Mouse (Mus musculus): ENCODE measurements around the gene Rin3. TPM values are rescaled to one million over a fixed set of nuclear protein-coding genes. Genes with fewer than 3 reads are reported as not detected.

Gene Rin3
- polyA plus RNA-seq, 1 experiment from 2014 or later: 9.9 TPM

DNA sequence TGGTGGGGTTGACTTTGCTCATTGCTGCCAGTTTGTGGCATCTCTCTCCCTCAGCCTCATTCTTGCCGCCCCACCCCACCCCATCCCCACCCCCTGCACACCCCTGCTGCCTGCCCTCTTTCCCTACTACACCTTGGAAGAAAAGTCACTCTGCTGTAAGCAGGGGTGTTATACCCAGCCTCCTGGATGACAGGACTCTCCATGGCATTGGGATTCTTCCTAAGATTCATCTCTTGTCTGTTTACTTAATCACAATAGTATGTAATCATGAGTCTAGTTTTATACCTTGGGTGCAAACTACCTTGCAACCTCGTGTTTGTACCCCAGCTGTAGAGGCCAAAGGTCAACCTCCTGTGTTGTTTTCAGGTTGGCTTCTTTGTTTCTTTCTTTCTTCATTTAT, 37.5 kb downstream of the Rin3 start:
- Histone ChIP-seq H3K27me3 (replicated peaks) (no peaks in the 10 kb centered on the region), H3K4me1 (replicated peaks) (peaks cover 36% of the 10 kb centered on the region), H3K4me3 (no peak overlapping the region), H3K4me2 (no peak overlapping the region), H3K36me3 (peaks cover 4% of the 10 kb centered on the region), H3K9ac (no peak overlapping the region), H3K27ac (ENCODE audit: poor library complexity, severe bottlenecking) (peak overlapping the region; percentile 57; the same call in 1 of the 2 replicates), H3K9me3 (replicated peaks) (no peaks in the 10 kb centered on the region)
- 49% methylated on average over 2 of the region's 2 CpGs for WGBS
- ATAC-seq (ENCODE audit: insufficient number of reproducible peaks, low FRiP score): no peak

DNA sequence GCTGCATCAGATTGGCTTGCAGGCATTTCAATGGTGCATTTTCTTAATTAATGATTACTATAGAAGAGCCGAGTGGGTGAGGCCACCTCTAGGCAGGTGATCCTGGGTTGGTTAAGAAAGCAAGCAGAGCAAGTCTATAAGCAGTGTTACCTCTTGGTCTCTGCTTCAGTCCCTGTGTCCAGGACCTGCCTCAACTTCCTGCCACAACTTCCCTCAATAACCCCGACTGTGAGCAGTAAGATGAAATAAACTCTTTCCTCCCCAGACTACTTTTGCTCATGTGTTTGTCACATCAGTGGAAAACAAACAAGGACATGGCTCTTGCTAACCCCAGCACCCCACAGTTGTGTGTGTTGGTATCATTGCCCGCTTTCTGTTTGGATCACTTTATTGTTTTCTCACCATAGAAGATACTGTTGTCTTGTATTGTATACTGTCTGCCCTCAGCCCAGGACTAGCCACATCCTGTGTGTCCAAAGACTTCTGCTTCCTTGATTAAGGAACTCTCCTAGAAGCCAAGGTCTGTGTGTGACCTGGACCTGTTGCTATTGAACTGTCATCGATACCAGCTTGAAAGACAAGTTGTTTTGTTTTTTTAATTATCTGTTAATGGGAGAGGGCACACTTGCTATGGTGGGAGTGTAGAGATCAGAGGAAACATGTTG, 38.3 kb downstream of the Rin3 start:
- no peak overlapping the region for H3K27ac ChIP-seq (ENCODE audit: poor library complexity, severe bottlenecking)
- H3K4me1 ChIP-seq (replicated peaks): peaks cover 36% of the 10 kb centered on the region
- H3K4me3 ChIP-seq: no peak overlapping the region
- 74% methylated on average over 4 of the region's 4 CpGs for WGBS
- no peaks in the 10 kb centered on the region for H3K9me3 ChIP-seq (replicated peaks)
- no peak overlapping the region for H3K9ac ChIP-seq
- H3K27me3 ChIP-seq (replicated peaks): no peaks in the 10 kb centered on the region
- H3K36me3 ChIP-seq: peaks cover 8% of the 10 kb centered on the region; the same call in 1 of the 2 replicates
- ATAC-seq (ENCODE audit: insufficient number of reproducible peaks, low FRiP score): no peak
- no peak overlapping the region for H3K4me2 ChIP-seq

DNA sequence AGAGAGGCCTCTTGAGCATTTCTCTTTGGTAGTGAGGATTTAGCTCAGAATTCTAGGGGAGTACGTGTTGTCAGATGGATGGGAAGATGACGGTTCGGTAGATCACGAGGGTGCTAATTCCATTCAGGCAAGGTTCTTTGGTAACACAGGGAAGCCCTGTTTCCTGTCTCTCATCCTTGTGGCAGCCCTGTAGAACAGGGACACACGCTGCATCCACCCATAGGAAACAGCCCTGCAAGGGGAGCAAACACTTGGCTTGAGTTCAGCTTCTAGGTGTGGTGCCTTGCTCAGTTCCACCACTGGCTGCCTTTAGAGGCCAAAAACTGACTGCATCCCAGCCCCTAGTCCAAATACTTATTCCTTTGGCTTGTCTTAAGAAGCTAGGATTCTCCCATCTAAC, 39.0 kb downstream of the Rin3 start:
- Histone ChIP-seq H3K36me3 (peaks cover 14% of the 10 kb centered on the region; the same call in 1 of the 2 replicates), H3K9ac (no peak overlapping the region), H3K27me3 (replicated peaks) (no peaks in the 10 kb centered on the region), H3K27ac (ENCODE audit: poor library complexity, severe bottlenecking) (no peak overlapping the region), H3K4me2 (no peak overlapping the region), H3K4me3 (no peak overlapping the region), H3K4me1 (replicated peaks) (peaks cover 36% of the 10 kb centered on the region), H3K9me3 (replicated peaks) (no peaks in the 10 kb centered on the region)
- ATAC-seq (ENCODE audit: insufficient number of reproducible peaks, low FRiP score): no peak
- WGBS: 67% methylated on average over 5 of the region's 5 CpGs

DNA sequence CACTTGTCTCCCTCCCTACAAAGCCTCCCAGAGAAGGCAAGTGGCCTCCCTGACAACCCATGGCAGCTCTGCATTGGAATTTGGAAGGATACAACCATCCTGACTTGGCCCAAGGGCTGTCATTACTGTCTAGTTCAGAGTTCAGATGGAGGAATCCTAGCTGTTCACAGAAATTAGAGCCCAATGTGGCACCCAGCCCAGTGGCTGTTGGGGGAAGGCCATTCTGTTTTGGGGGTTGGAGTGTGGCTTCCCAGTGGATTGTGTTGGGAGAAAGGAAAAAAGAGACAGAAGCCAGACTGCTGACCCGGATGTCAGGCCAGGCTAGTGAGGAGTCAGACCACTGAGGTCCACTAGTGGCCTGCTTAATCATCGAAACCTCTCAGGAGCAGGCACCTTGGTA, 40.5 kb downstream of the Rin3 start:
- WGBS: 74% methylated on average over 2 of the region's 2 CpGs
- Histone ChIP-seq H3K27ac (ENCODE audit: poor library complexity, severe bottlenecking) (peak overlapping the region; percentile 75), H3K36me3 (peaks cover 14% of the 10 kb centered on the region; the same call in 1 of the 2 replicates), H3K4me2 (no peak overlapping the region), H3K9me3 (replicated peaks) (no peaks in the 10 kb centered on the region), H3K27me3 (replicated peaks) (no peaks in the 10 kb centered on the region), H3K4me1 (replicated peaks) (peaks cover 38% of the 10 kb centered on the region), H3K4me3 (no peak overlapping the region), H3K9ac (no peak overlapping the region)
- no peak for ATAC-seq (ENCODE audit: insufficient number of reproducible peaks, low FRiP score)

DNA sequence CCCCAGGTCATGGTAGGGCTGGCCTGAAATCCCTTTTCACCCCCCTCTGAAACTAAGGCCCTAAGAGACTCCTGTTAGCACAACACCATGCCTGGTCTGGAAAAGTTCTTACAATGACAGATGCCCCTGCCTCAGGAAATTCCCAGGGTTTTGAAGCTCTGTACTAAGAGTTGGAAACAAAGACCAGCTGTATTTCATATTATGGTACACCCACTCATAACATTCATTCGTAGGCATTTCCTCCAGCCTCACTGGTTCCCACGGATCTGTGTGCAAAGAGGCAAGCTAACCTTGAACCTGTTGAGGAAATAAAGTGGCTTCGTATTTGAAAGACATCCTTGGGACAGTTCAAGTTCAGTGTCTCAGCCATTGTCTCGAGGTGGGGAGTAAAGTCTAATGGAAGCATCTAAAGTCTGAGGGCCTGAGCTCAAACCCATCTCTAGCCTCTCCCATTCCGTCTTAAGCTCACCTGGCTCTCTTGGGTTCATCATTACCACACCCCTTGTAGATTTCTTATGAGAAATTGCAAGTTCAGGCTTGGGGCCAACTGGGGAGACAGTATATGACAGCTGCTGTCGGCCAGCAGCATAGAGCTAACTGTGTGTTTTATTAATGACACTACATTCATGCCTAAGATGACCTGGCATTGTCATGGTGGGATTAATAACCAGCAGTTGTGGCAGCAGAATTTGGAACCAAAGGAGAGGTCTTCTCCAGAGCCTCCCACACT, 41.5 kb downstream of the Rin3 start:
- Histone ChIP-seq H3K4me2 (no peak overlapping the region), H3K4me1 (replicated peaks) (peaks cover 29% of the 10 kb centered on the region), H3K4me3 (no peak overlapping the region), H3K27ac (ENCODE audit: poor library complexity, severe bottlenecking) (peak overlapping the region; percentile 75), H3K36me3 (peaks cover 14% of the 10 kb centered on the region; the same call in 1 of the 2 replicates), H3K27me3 (replicated peaks) (no peaks in the 10 kb centered on the region), H3K9me3 (replicated peaks) (no peaks in the 10 kb centered on the region), H3K9ac (no peak overlapping the region)
- ATAC-seq (ENCODE audit: insufficient number of reproducible peaks, low FRiP score): no peak
- 66% methylated on average over 6 of the region's 6 CpGs for WGBS

DNA sequence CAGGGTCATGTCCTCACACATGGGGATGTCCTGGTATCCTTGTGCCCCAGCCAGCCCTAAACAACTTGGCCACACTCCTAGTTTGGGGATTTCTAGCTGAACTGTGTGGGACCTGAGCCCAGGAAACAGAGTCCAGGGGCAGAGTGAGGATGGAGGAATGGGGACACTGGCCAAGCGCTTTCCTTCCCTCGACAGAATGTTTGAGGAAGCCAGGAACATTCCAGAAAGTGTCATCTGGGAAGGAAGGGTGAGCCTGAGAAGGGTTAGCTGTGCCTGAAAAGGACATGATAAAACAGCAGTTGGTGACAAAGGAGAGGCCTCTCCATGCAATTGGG, 42.0 kb downstream of the Rin3 start:
- Histone ChIP-seq H3K27ac (ENCODE audit: poor library complexity, severe bottlenecking) (0 out of 2 replicates have a peak overlapping the region, but pooled peaks have one; percentile 0), H3K27me3 (replicated peaks) (no peaks in the 10 kb centered on the region), H3K4me1 (replicated peaks) (peaks cover 29% of the 10 kb centered on the region), H3K4me3 (no peak overlapping the region), H3K36me3 (peaks cover 16% of the 10 kb centered on the region; the same call in 1 of the 2 replicates), H3K4me2 (no peak overlapping the region), H3K9ac (no peak overlapping the region), H3K9me3 (replicated peaks) (no peaks in the 10 kb centered on the region)
- no peak for ATAC-seq (ENCODE audit: insufficient number of reproducible peaks, low FRiP score)
- WGBS: 67% methylated on average over 2 of the region's 2 CpGs

DNA sequence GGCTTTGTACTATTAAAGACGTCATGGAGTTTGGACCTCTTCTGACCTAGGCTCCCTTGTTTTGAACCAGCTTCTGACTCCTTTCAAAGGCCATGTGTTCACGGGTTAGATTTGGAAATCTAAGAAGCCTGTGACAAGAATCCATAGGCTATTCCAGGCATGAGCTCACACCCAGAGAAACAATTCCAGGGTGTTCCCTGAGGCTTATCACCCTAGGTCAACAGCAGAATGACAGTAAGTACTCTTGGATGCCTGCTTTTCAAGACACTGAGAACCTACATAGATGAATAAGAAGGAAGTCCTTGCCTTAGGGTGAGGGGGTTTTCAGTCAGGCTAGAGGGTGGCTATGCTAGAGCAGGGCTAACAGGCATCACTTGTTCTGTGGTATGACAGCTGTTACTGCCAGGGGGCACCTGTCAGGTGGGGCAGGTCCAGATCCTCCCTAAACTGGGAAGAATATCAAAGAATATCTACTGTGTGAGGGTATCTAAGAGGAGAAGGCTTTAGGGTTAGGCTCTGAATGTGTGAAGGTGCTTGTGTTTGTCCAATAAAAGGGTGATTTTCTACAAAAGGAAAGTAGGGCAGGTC, 44.0 kb downstream of the Rin3 start:
- 63% methylated on average over 2 of the region's 2 CpGs for WGBS

DNA sequence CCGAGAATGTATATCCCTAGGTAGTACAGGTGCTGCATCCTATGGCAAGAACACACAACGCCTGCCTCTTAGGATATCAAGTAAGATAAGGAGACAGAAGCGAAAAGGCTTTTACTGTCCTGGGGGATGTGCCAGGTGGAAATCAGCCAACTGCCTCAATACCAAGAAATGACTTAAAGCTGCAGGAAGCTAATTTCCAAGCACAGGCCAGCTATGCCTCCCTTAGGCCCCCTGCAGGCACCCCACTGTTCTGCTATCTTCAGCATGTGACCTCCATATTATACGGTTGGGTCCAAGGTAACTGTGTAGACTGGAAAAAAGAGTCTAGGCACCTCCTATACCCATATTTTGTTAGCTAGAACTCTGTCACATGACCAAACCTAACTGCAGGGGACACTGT, 44.7 kb downstream of the Rin3 start:
- peaks cover 21% of the 10 kb centered on the region; the same call in 1 of the 2 replicates for H3K36me3 ChIP-seq
- no peaks in the 10 kb centered on the region for H3K9me3 ChIP-seq (replicated peaks)
- no peak overlapping the region for H3K27ac ChIP-seq (ENCODE audit: poor library complexity, severe bottlenecking)
- WGBS: 69% methylated on average over 4 of the region's 4 CpGs
- H3K4me3 ChIP-seq: no peak overlapping the region
- peaks cover 18% of the 10 kb centered on the region for H3K4me1 ChIP-seq (replicated peaks)
- ATAC-seq (ENCODE audit: insufficient number of reproducible peaks, low FRiP score): no peak
- H3K27me3 ChIP-seq (replicated peaks): no peaks in the 10 kb centered on the region
- no peak overlapping the region for H3K4me2 ChIP-seq
- no peak overlapping the region for H3K9ac ChIP-seq

More for the DNA sequence above, 44.0 kb downstream of the Rin3 start:
- Histone ChIP-seq H3K27ac (ENCODE audit: poor library complexity, severe bottlenecking) (no peak overlapping the region), H3K4me3 (no peak overlapping the region), H3K36me3 (peaks cover 21% of the 10 kb centered on the region; the same call in 1 of the 2 replicates), H3K27me3 (replicated peaks) (no peaks in the 10 kb centered on the region), H3K9me3 (replicated peaks) (no peaks in the 10 kb centered on the region), H3K9ac (no peak overlapping the region), H3K4me1 (replicated peaks) (peaks cover 18% of the 10 kb centered on the region), H3K4me2 (no peak overlapping the region)
- ATAC-seq (ENCODE audit: insufficient number of reproducible peaks, low FRiP score): no peak

DNA sequence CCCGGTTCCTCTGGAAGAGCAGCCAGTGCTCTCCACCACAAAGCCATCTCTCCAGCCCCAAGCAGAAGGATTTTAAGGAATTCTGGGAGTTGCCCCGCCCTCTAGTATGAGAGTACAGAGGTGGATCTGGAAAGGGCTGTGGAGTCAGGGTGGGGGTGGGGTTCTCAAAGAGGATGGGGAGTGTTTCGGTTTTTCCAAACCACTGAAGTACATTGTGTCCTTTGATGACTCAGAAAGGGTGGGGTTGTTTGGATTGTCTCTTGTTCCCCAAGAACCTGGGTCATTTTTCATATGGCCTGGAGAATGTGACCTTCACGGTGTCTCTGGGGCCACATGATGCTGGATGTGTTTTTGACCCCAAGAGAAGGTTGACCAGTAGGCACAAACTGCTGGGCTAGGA, 45.2 kb downstream of the Rin3 start:
- peaks cover 21% of the 10 kb centered on the region; the same call in 1 of the 2 replicates for H3K36me3 ChIP-seq
- peaks cover 16% of the 10 kb centered on the region for H3K4me1 ChIP-seq (replicated peaks)
- no peak for ATAC-seq (ENCODE audit: insufficient number of reproducible peaks, low FRiP score)
- no peak overlapping the region for H3K27ac ChIP-seq (ENCODE audit: poor library complexity, severe bottlenecking)
- no peak overlapping the region for H3K9ac ChIP-seq
- no peaks in the 10 kb centered on the region for H3K27me3 ChIP-seq (replicated peaks)
- H3K4me3 ChIP-seq: no peak overlapping the region
- H3K4me2 ChIP-seq: no peak overlapping the region
- no peaks in the 10 kb centered on the region for H3K9me3 ChIP-seq (replicated peaks)
- WGBS: 81% methylated on average over 4 of the region's 4 CpGs

DNA sequence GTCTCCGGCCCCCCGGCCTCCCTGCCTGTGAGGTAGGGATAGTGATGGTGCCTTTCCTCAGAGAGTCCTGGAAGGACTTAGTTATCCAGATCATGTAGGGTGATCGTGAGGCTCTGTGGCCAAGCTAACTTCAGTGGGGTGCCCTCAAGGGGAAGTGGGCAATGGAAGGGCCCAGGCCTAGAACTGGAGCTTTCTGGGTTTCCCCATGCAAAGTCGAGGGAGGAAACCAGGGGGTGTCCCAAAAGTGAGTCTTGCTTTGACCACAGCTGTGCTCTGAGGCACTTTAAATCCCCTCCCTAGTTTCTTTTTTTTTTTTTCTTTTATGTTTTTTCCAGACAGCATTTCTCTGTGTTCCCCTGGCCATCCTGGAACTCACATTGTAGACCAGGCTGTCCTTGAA, 47.3 kb downstream of the Rin3 start:
- Histone ChIP-seq H3K4me2 (no peak overlapping the region), H3K4me1 (replicated peaks) (0 out of 2 replicates have a peak, but pooled peaks cover 5% of the 10 kb centered on the region), H3K4me3 (no peak overlapping the region), H3K9ac (no peak overlapping the region), H3K9me3 (replicated peaks) (no peaks in the 10 kb centered on the region), H3K27ac (ENCODE audit: poor library complexity, severe bottlenecking) (no peak overlapping the region), H3K36me3 (peaks cover 21% of the 10 kb centered on the region; the same call in 1 of the 2 replicates), H3K27me3 (replicated peaks) (no peaks in the 10 kb centered on the region)
- WGBS: 81% methylated on average over 4 of the region's 4 CpGs
- ATAC-seq (ENCODE audit: insufficient number of reproducible peaks, low FRiP score): no peak

DNA sequence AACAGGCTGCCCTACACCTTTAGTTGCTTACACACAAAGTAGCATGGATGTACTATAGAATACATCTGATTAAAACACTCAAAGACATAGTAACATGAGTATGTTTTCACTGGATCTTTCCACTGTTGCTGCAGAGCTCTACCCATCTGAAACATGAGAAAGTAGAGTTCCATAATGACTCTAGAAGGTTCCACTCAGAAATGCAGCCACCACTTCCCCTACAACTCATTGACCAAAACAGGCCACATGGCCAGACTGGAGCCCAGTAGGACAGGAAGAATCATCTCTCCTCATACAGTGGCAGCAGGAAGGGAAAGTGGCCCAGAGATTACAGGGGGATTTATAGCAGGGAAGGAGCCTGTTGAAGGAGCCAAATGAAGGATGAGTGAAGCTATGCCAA, 47.9 kb downstream of the Rin3 start:
- Histone ChIP-seq H3K4me2 (no peak overlapping the region), H3K27me3 (replicated peaks) (no peaks in the 10 kb centered on the region), H3K27ac (ENCODE audit: poor library complexity, severe bottlenecking) (no peak overlapping the region), H3K4me1 (replicated peaks) (0 out of 2 replicates have a peak, but pooled peaks cover 5% of the 10 kb centered on the region), H3K36me3 (peaks cover 17% of the 10 kb centered on the region; the same call in 1 of the 2 replicates), H3K4me3 (no peak overlapping the region), H3K9ac (no peak overlapping the region), H3K9me3 (replicated peaks) (no peaks in the 10 kb centered on the region)
- ATAC-seq (ENCODE audit: insufficient number of reproducible peaks, low FRiP score): no peak
